Mouse (Mus musculus): ENCODE measurements at regions not wholly inside any gene's neighbourhood (a gene's known extent, or its start where the extent isn't known, plus 50 kb on each side); places are given as distances from the start of the nearest gene placed in this dataset.
A peak's percentile ranks its signal among the peaks of the same experiment; 100 is the strongest.

DNA sequence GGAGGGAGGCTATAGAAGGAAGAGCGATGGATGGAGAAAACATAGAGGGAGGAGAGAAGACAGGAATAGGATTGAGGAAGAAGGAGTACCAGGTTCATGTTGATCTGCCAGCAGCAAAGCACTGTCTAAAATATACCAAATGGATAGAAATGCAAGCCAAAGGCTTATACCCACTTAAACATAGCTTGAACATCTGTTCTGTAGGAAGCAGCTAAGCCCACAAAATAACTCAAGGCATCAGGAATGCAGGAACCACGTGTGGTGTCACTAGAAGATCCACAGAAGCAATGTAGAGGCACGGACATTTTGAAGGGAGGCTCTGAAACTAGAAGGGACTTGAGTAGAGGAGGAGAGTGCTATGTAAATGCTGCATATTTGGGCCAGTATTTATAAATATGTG, 78.9 kb downstream of the Smgc start:
- DNase-seq (ENCODE audit: low spot score) (peak; percentile 28), ATAC-seq (ENCODE audit: low read depth) (no peak; the same call in 1 of the 2 replicates)
- Histone ChIP-seq H3K9me3 (ENCODE audit: control insufficient read depth, low read length) (no peaks in the 10 kb centered on the region), H3K27me3 (replicated peaks; ENCODE audit: control insufficient read depth, insufficient read depth, low read length) (no peaks in the 10 kb centered on the region), H3K4me3 (ENCODE audit: low read depth, low read length) (no peak overlapping the region), H3K4me2 (ENCODE audit: low read depth, low read length) (no peak overlapping the region), H3K4me1 (ENCODE audit: control insufficient read depth, insufficient read depth, low read length) (no peaks in the 10 kb centered on the region), H3K9ac (ENCODE audit: low read depth, low read length) (no peak overlapping the region), H3K36me3 (ENCODE audit: control insufficient read depth, insufficient read depth, low read length) (no peaks in the 10 kb centered on the region), H3K27ac (replicated peaks; ENCODE audit: low read depth, low read length) (no peak overlapping the region)
- 47% methylated on average over 3 of the region's 3 CpGs for WGBS

- H3K27me3 ChIP-seq (replicated peaks; ENCODE audit: control insufficient read depth, insufficient read depth, low read length) = no peaks in the 10 kb centered on the region
- no peak overlapping the region for H3K27ac ChIP-seq (replicated peaks; ENCODE audit: low read depth, low read length)
- no peak overlapping the region for H3K4me3 ChIP-seq (ENCODE audit: low read depth, low read length)
- H3K9me3 ChIP-seq (ENCODE audit: control insufficient read depth, low read length) = no peaks in the 10 kb centered on the region
- WGBS = 41% methylated on average over 4 of the region's 4 CpGs
- no peaks in the 10 kb centered on the region for H3K36me3 ChIP-seq (ENCODE audit: control insufficient read depth, insufficient read depth, low read length)
- H3K4me2 ChIP-seq (ENCODE audit: low read depth, low read length) = no peak overlapping the region
- DNase-seq (ENCODE audit: low spot score) (peak; percentile 65), ATAC-seq (ENCODE audit: low read depth) (peak; percentile 86)
- no peak overlapping the region for H3K9ac ChIP-seq (ENCODE audit: low read depth, low read length)
- H3K4me1 ChIP-seq (ENCODE audit: control insufficient read depth, insufficient read depth, low read length) = no peaks in the 10 kb centered on the region
Observed at GRCm38 (mm10) chr15:91917877-91918276, 79.8 kb downstream of the Smgc start.

- H3K4me1 ChIP-seq (ENCODE audit: control insufficient read depth, insufficient read depth, low read length) = no peaks in the 10 kb centered on the region
- no peak overlapping the region for H3K9ac ChIP-seq (ENCODE audit: low read depth, low read length)
- no peaks in the 10 kb centered on the region for H3K27me3 ChIP-seq (replicated peaks; ENCODE audit: control insufficient read depth, insufficient read depth, low read length)
- no peaks in the 10 kb centered on the region for H3K36me3 ChIP-seq (ENCODE audit: control insufficient read depth, insufficient read depth, low read length)
- no peak overlapping the region for H3K4me2 ChIP-seq (ENCODE audit: low read depth, low read length)
- 80% methylated on average over 4 of the region's 4 CpGs for WGBS
- no peaks in the 10 kb centered on the region for H3K9me3 ChIP-seq (ENCODE audit: control insufficient read depth, low read length)
- DNase-seq (ENCODE audit: low spot score) = no peak
- no peak overlapping the region for H3K4me3 ChIP-seq (ENCODE audit: low read depth, low read length)
- no peak for ATAC-seq (ENCODE audit: low read depth)
- no peak overlapping the region for H3K27ac ChIP-seq (replicated peaks; ENCODE audit: low read depth, low read length)
Observed at GRCm38 (mm10) chr15:91924542-91924941, 86.5 kb downstream of the Smgc start.

GRCm38 (mm10) chr15:91927492-91927891, 89.4 kb downstream of the Smgc start:
- H3K9me3 ChIP-seq (ENCODE audit: control insufficient read depth, low read length) = no peaks in the 10 kb centered on the region
- no peak for DNase-seq (ENCODE audit: low spot score)

GRCm38 (mm10) chr15:91928511-91928910, 90.4 kb downstream of the Smgc start:
- Histone ChIP-seq H3K9ac (ENCODE audit: low read depth, low read length) (no peak overlapping the region), H3K4me3 (ENCODE audit: low read depth, low read length) (no peak overlapping the region), H3K4me1 (ENCODE audit: control insufficient read depth, insufficient read depth, low read length) (no peaks in the 10 kb centered on the region), H3K36me3 (ENCODE audit: control insufficient read depth, insufficient read depth, low read length) (no peaks in the 10 kb centered on the region), H3K27ac (replicated peaks; ENCODE audit: low read depth, low read length) (no peak overlapping the region), H3K9me3 (ENCODE audit: control insufficient read depth, low read length) (no peaks in the 10 kb centered on the region), H3K4me2 (ENCODE audit: low read depth, low read length) (no peak overlapping the region), H3K27me3 (replicated peaks; ENCODE audit: control insufficient read depth, insufficient read depth, low read length) (no peaks in the 10 kb centered on the region)
- ATAC-seq (ENCODE audit: low read depth) = no peak
- 57% methylated on average over 7 of the region's 7 CpGs for WGBS
- DNase-seq (ENCODE audit: low spot score) = peak; percentile 11

More at GRCm38 (mm10) chr15:91927492-91927891, 89.4 kb downstream of the Smgc start:
- WGBS = 12% methylated on average over 3 of the region's 3 CpGs
- H3K36me3 ChIP-seq (ENCODE audit: control insufficient read depth, insufficient read depth, low read length) = no peaks in the 10 kb centered on the region
- ATAC-seq (ENCODE audit: low read depth) = no peak
- H3K4me1 ChIP-seq (ENCODE audit: control insufficient read depth, insufficient read depth, low read length) = no peaks in the 10 kb centered on the region
- H3K4me3 ChIP-seq (ENCODE audit: low read depth, low read length) = no peak overlapping the region
- no peak overlapping the region for H3K4me2 ChIP-seq (ENCODE audit: low read depth, low read length)
- no peaks in the 10 kb centered on the region for H3K27me3 ChIP-seq (replicated peaks; ENCODE audit: control insufficient read depth, insufficient read depth, low read length)
- H3K27ac ChIP-seq (replicated peaks; ENCODE audit: low read depth, low read length) = no peak overlapping the region
- H3K9ac ChIP-seq (ENCODE audit: low read depth, low read length) = no peak overlapping the region

DNA sequence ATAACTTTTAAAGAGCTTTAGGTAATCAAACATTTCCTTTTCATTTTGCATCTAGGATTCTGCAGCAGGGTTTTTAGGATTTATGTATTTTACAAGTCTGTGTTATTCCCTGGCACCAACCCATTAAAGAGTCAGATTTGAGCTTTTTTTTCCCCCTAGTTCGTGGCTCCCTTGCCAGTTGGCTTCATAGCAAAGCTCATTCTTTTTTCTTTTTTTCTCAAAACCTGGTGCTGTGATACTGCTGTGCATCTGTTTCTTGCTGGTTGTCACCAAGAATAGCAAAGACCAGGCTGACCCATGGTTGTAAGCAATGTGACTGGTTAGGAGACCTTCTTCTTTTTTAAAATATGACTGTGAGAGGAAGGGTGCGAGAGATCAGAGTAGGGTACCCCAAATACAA, 93.7 kb upstream of the Cntn1 start:
- no peaks in the 10 kb centered on the region for H3K4me1 ChIP-seq (ENCODE audit: control insufficient read depth, insufficient read depth, low read length)
- ATAC-seq (ENCODE audit: low read depth) (no peak), DNase-seq (ENCODE audit: low spot score) (no peak)
- no peaks in the 10 kb centered on the region for H3K9me3 ChIP-seq (ENCODE audit: control insufficient read depth, low read length)
- no peak overlapping the region for H3K4me3 ChIP-seq (ENCODE audit: low read depth, low read length)
- no peaks in the 10 kb centered on the region for H3K27me3 ChIP-seq (replicated peaks; ENCODE audit: control insufficient read depth, insufficient read depth, low read length)
- H3K36me3 ChIP-seq (ENCODE audit: control insufficient read depth, insufficient read depth, low read length) = no peaks in the 10 kb centered on the region
- no peak overlapping the region for H3K9ac ChIP-seq (ENCODE audit: low read depth, low read length)
- no peak overlapping the region for H3K27ac ChIP-seq (replicated peaks; ENCODE audit: low read depth, low read length)
- WGBS = 72% methylated on average over 2 of the region's 2 CpGs
- H3K4me2 ChIP-seq (ENCODE audit: low read depth, low read length) = no peak overlapping the region

GRCm38 (mm10) chr15:91965172-91965571, 85.8 kb upstream of the Cntn1 start:
- H3K9me3 ChIP-seq (ENCODE audit: control insufficient read depth, low read length) = no peaks in the 10 kb centered on the region
- no peaks in the 10 kb centered on the region for H3K27me3 ChIP-seq (replicated peaks; ENCODE audit: control insufficient read depth, insufficient read depth, low read length)
- WGBS = 55% methylated on average over 10 of the region's 10 CpGs
- H3K27ac ChIP-seq (replicated peaks; ENCODE audit: low read depth, low read length) = no peak overlapping the region
- H3K4me3 ChIP-seq (ENCODE audit: low read depth, low read length) = no peak overlapping the region
- H3K4me2 ChIP-seq (ENCODE audit: low read depth, low read length) = no peak overlapping the region
- H3K4me1 ChIP-seq (ENCODE audit: control insufficient read depth, insufficient read depth, low read length) = no peaks in the 10 kb centered on the region
- no peak for DNase-seq (ENCODE audit: low spot score)
- H3K9ac ChIP-seq (ENCODE audit: low read depth, low read length) = no peak overlapping the region
- no peaks in the 10 kb centered on the region for H3K36me3 ChIP-seq (ENCODE audit: control insufficient read depth, insufficient read depth, low read length)
- no peak for ATAC-seq (ENCODE audit: low read depth)

DNA sequence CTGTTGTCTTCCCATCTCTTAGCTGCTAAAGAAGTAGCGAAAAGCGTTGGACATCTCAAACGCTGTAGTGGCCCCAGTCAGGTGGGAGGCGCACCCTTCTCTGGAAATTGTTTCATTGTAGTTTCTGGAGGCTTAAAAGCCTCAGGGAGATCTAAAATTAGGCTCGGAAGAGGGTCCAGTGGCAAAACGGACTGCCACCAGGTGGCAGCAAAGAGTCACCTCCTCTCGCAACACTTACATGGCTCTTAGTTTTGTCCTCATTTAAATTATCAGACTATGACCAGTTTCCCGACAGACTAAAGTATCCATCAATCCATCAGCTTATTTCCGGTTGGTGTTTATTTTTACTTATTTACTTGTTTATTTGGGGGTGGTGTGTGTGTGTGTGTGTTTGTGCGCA, 81.6 kb upstream of the Cntn1 start:
- no peak overlapping the region for H3K4me2 ChIP-seq (ENCODE audit: low read depth, low read length)
- H3K9me3 ChIP-seq (ENCODE audit: control insufficient read depth, low read length) = no peaks in the 10 kb centered on the region
- H3K36me3 ChIP-seq (ENCODE audit: control insufficient read depth, insufficient read depth, low read length) = no peaks in the 10 kb centered on the region
- no peaks in the 10 kb centered on the region for H3K4me1 ChIP-seq (ENCODE audit: control insufficient read depth, insufficient read depth, low read length)
- DNase-seq (ENCODE audit: low spot score) (peak; percentile 49), ATAC-seq (ENCODE audit: low read depth) (no peak)
- WGBS = 28% methylated on average over 10 of the region's 10 CpGs
- no peak overlapping the region for H3K9ac ChIP-seq (ENCODE audit: low read depth, low read length)
- H3K27ac ChIP-seq (replicated peaks; ENCODE audit: low read depth, low read length) = no peak overlapping the region
- no peaks in the 10 kb centered on the region for H3K27me3 ChIP-seq (replicated peaks; ENCODE audit: control insufficient read depth, insufficient read depth, low read length)
- H3K4me3 ChIP-seq (ENCODE audit: low read depth, low read length) = no peak overlapping the region

DNA sequence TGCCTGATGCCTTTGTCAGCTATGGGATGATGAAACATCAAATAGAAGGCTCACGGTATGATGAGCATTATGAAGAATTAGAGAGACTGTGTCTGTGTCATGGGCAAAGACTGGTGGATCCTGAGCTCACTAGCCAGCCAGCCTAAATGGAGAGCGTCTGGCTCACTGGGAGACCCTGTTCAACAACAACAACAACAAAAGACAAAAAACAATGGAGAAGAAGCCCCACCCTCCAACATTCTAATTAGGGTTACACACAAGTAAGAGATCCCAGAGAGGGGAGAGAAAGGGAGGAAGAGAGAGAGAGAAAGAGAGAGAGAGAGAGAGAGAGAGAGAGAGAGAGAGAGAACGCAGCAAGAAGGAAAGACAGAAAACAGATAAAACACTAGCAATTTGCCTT, 79.6 kb upstream of the Cntn1 start:
- Histone ChIP-seq H3K4me1 (ENCODE audit: control insufficient read depth, insufficient read depth, low read length) (no peaks in the 10 kb centered on the region), H3K4me3 (ENCODE audit: low read depth, low read length) (no peak overlapping the region), H3K36me3 (ENCODE audit: control insufficient read depth, insufficient read depth, low read length) (no peaks in the 10 kb centered on the region), H3K27ac (replicated peaks; ENCODE audit: low read depth, low read length) (no peak overlapping the region), H3K27me3 (replicated peaks; ENCODE audit: control insufficient read depth, insufficient read depth, low read length) (no peaks in the 10 kb centered on the region), H3K9ac (ENCODE audit: low read depth, low read length) (no peak overlapping the region), H3K4me2 (ENCODE audit: low read depth, low read length) (no peak overlapping the region), H3K9me3 (ENCODE audit: control insufficient read depth, low read length) (no peaks in the 10 kb centered on the region)
- DNase-seq (ENCODE audit: low spot score) (no peak), ATAC-seq (ENCODE audit: low read depth) (no peak)
- 55% methylated on average over 3 of the region's 3 CpGs for WGBS

Data from embryonic facial prominence, embryonic 14.5 days (tissue).